ENCODE assay signal across 8 mouse cellular contexts in the genomic region with DNA sequence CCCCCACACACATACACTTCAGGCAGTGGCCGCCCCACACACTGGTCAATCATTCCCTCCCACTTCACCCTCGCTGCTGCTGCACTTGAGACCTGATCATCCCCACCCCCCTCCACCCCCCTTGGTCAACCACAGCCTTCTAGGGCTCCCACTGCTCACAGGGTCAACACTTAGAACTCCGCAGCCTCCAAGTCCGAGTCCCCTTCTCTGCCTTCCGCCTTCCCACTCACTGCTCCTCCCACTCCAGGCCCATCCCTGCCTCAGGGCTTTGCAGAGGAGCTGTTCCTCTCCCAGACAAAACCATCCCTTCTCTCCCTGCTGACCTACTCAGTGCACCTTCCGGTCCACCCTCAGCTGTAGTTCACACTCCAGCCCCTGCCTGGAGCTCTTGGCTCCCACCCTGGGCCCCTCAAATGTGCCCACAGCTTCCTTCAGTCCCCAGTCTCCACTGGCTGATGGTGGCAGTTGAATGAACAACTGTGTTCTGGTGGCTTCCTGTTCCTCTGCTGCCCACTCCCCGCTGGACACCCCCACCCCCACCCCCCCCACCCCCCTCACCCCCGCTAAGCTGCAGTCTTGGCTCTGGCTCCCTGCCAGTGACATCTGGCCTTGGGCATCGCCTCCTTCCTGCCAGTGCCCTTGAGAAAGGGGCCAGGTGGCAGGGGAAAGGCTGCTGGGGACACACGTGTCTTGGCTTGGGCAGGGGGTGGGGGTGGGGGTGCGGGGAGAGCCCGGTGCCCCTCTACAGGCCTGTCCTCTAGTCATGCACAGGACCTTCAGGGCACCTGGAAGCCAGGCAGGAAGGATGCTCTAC. TPM values are rescaled to one million over a fixed set of nuclear protein-coding genes. Genes with fewer than 3 reads are reported as not detected.
DNase-seq lines count a peak whose midpoint lies in the region; ATAC-seq and TF ChIP-seq lines count a peak whose summit lies in the region.

No protein-coding gene starts in this region.

- no peak for DNase-seq in kidney, adult 8-10 months
- peak; percentile 66 for DNase-seq in heart, adult 18-20 months
- peak; percentile 83 for DNase-seq in kidney, postnatal 0 days (ENCODE audit: low spot score)
- peak; percentile 77 for DNase-seq in testis, postnatal 10 days (ENCODE audit: low spot score)
- DNase-seq in right cerebral cortex, postnatal 10 days (ENCODE audit: low spot score in 2 of 2) = no peak

- no peaks in the 10 kb centered on the region for H3K36me3 ChIP-seq in kidney, embryonic 15.5 days
- H3K36me3 ChIP-seq in kidney, postnatal 0 days (ENCODE audit: insufficient read depth, low read length) = no peaks in the 10 kb centered on the region
- H3K36me3 ChIP-seq in macrophage (ENCODE audit: inconsistent target) = no peaks in the 10 kb centered on the region

- no peak for TF ChIP-seq POLR2A in bone marrow macrophage, adult 2 months (IDR thresholded peaks at IDR 0.05; ENCODE audit: borderline replicate concordance, low read depth, low read length)

- peak overlapping the region; percentile 60 for H3K4me2 ChIP-seq in kidney, embryonic 15.5 days
- peak overlapping the region; percentile 39 for H3K4me2 ChIP-seq in kidney, postnatal 0 days (ENCODE audit: low read length)

- peak overlapping the region; percentile 94 for H3K27ac ChIP-seq in kidney, embryonic 15.5 days
- no peak overlapping the region for H3K27ac ChIP-seq in bone marrow macrophage, adult 2 months (ENCODE audit: insufficient read depth, low read depth, low read length)
- peak overlapping the region; percentile 66 for H3K27ac ChIP-seq in kidney, postnatal 0 days
- no peak overlapping the region for H3K27ac ChIP-seq in macrophage

- WGBS in kidney, embryonic 15.5 days = 3% methylated on average over 12 of the region's 12 CpGs
- 9% methylated on average over 11 of the region's 12 CpGs for WGBS in kidney, postnatal 0 days
- WGBS in macrophage (ENCODE audit: missing documents) = 13% methylated on average over 12 of the region's 12 CpGs

- H3K79me2 ChIP-seq in macrophage (ENCODE audit: inconsistent target) = no peaks in the 10 kb centered on the region

- no peaks in the 10 kb centered on the region for H3K9me3 ChIP-seq in kidney, embryonic 15.5 days (replicated peaks)
- no peaks in the 10 kb centered on the region for H3K9me3 ChIP-seq in kidney, postnatal 0 days (replicated peaks; ENCODE audit: low read length)

- peaks cover 79% of the 10 kb centered on the region for H3K4me1 ChIP-seq in kidney, embryonic 15.5 days
- peaks cover 11% of the 10 kb centered on the region for H3K4me1 ChIP-seq in bone marrow macrophage, adult 2 months (ENCODE audit: control insufficient read depth, insufficient read depth, low read length)
- H3K4me1 ChIP-seq in kidney, postnatal 0 days (replicated peaks; ENCODE audit: insufficient read depth, low read length) = peaks cover 45% of the 10 kb centered on the region

- H3K9ac ChIP-seq in kidney, embryonic 15.5 days = 0 out of 2 replicates have a peak overlapping the region, but pooled peaks have one; percentile 31
- 0 out of 2 replicates have a peak overlapping the region, but pooled peaks have one; percentile 40 for H3K9ac ChIP-seq in kidney, postnatal 0 days (ENCODE audit: low read depth, low read length)

- no peak for TF ChIP-seq CTCF in bone marrow macrophage, adult 2 months (IDR thresholded peaks at IDR 0.05; ENCODE audit: low read depth, low read length)
- TF ChIP-seq CTCF in kidney, postnatal 0 days (IDR thresholded peaks at IDR 0.05; ENCODE audit: low read depth) = no peak

- ATAC-seq in kidney, embryonic 15.5 days (replicated peaks; ENCODE audit: low FRiP score) = peak; percentile 72
- peak; percentile 55 for ATAC-seq in kidney, postnatal 0 days (replicated peaks; ENCODE audit: low FRiP score, low read depth)

- H3K27me3 ChIP-seq in kidney, embryonic 15.5 days = peaks cover 21% of the 10 kb centered on the region; the same call in 1 of the 2 replicates
- H3K27me3 ChIP-seq in kidney, postnatal 0 days (ENCODE audit: insufficient read depth, low read length) = no peaks in the 10 kb centered on the region

- H3K4me3 ChIP-seq in kidney, embryonic 15.5 days (replicated peaks) = peak overlapping the region; percentile 28
- peak overlapping the region; percentile 55 for H3K4me3 ChIP-seq in bone marrow macrophage, adult 2 months (ENCODE audit: insufficient read depth, low read length)
- H3K4me3 ChIP-seq in kidney, postnatal 0 days (replicated peaks; ENCODE audit: low read depth, low read length) = 0 out of 2 replicates have a peak overlapping the region, but pooled peaks have one; percentile 1
- H3K4me3 ChIP-seq in macrophage (ENCODE audit: inconsistent target) = peak overlapping the region; percentile 25; the same call in 1 of the 2 replicates

RNA-seq across cellular contexts. Expression of gene Tle6, which starts 3.5 kb away (rescaled TPM):
- 15.6 and 16.8 TPM in 2 replicates for polyA plus RNA-seq in kidney, embryonic 15.5 days (2015; fragmentation: Nextera tagmentation; extraction: Ambion mirVana)
- 42.3 and 47.9 TPM in 2 replicates for polyA plus RNA-seq in bone marrow macrophage, adult 2 months (2012; ENCODE audit: insufficient read depth, insufficient read length, missing spikeins)
- total RNA-seq in heart, adult 18-20 months (2021) = 10 to 100 TPM in 1 of 2 experiments, 1 to 10 TPM in 1; 7.9 to 11.1 TPM
- 7.3 and 9.4 TPM in 2 replicates for polyA plus RNA-seq in kidney, postnatal 0 days (2015; fragmentation: Nextera tagmentation; extraction: Ambion mirVana)
- total RNA-seq in macrophage (2018; cell fraction: chromatin; rRNA removed) = 10 to 100 TPM in 23 of 26 experiments, 1 to 10 TPM in 3; 5.0 to 74.3 (median 29.9) TPM
- total RNA-seq in macrophage (2018; cell fraction: cytosol; rRNA removed) = 10 to 100 TPM in 18 of 26 experiments, 1 to 10 TPM in 8; 6.2 to 16.4 (median 11.2) TPM
- 10 to 100 TPM in 21 of 26 experiments, 1 to 10 TPM in 5; 5.3 to 51.3 (median 15.2) TPM for total RNA-seq in macrophage (2018; cell fraction: nucleus; rRNA removed)
- 9.8 to 17.4 TPM (median 16.7 TPM) in 3 replicates for polyA plus RNA-seq in macrophage (2018)

RNA-seq across cellular contexts. Expression of gene BC025920, which starts 8.7 kb away (rescaled TPM):
- 0.62 and 0.84 TPM in 2 replicates for polyA plus RNA-seq in kidney, embryonic 15.5 days (2015; fragmentation: Nextera tagmentation; extraction: Ambion mirVana)
- 0.67 and 0.78 TPM in 2 replicates for polyA plus RNA-seq in bone marrow macrophage, adult 2 months (2012; ENCODE audit: insufficient read depth, insufficient read length, missing spikeins)
- total RNA-seq in heart, adult 18-20 months (2021) = 1 to 10 TPM; 2.6 TPM
- 0.33 and 0.37 TPM in 2 replicates for polyA plus RNA-seq in kidney, postnatal 0 days (2015; fragmentation: Nextera tagmentation; extraction: Ambion mirVana)
- total RNA-seq in macrophage (2018; cell fraction: chromatin; rRNA removed) = 1 to 10 TPM in 17 of 26 experiments, under 1 TPM in 8, not detected in 1; 0.37 to 5.0 (median 1.4) TPM
- total RNA-seq in macrophage (2018; cell fraction: cytosol; rRNA removed) = under 1 TPM; 0.07 to 0.78 (median 0.29) TPM
- total RNA-seq in macrophage (2018; cell fraction: nucleus; rRNA removed) = 1 to 10 TPM in 20 of 26 experiments, under 1 TPM in 6; 0.31 to 4.6 (median 1.9) TPM
- polyA plus RNA-seq in macrophage (2018) = 0.30 to 0.55 TPM (median 0.40 TPM) in 3 replicates

RNA-seq across cellular contexts. Expression of gene Tle2, which starts 23.0 kb away (rescaled TPM):
- polyA plus RNA-seq in kidney, embryonic 15.5 days (2015; fragmentation: Nextera tagmentation; extraction: Ambion mirVana) = 39.3 and 45.6 TPM in 2 replicates
- 17.9 and 24.5 TPM in 2 replicates for polyA plus RNA-seq in bone marrow macrophage, adult 2 months (2012; ENCODE audit: insufficient read depth, insufficient read length, missing spikeins)
- total RNA-seq in heart, adult 18-20 months (2021) = 1 to 10 TPM; 4.7 to 7.1 TPM
- polyA plus RNA-seq in kidney, postnatal 0 days (2015; fragmentation: Nextera tagmentation; extraction: Ambion mirVana) = 29.2 and 30.8 TPM in 2 replicates
- total RNA-seq in macrophage (2018; cell fraction: chromatin; rRNA removed) = 10 to 100 TPM in 25 of 26 experiments, 1 to 10 TPM in 1; 8.0 to 81.0 (median 27.5) TPM
- 1 to 10 TPM in 20 of 26 experiments, under 1 TPM in 6; 0.41 to 3.4 (median 1.7) TPM for total RNA-seq in macrophage (2018; cell fraction: cytosol; rRNA removed)
- 10 to 100 TPM in 13 of 26 experiments, 1 to 10 TPM in 13; 2.7 to 40.2 (median 8.6) TPM for total RNA-seq in macrophage (2018; cell fraction: nucleus; rRNA removed)
- polyA plus RNA-seq in macrophage (2018) = 1.3 to 3.9 TPM (median 3.6 TPM) in 3 replicates

RNA-seq across cellular contexts. Expression of gene Sirt6, which starts 30.3 kb away (rescaled TPM):
- 40.0 and 42.8 TPM in 2 replicates for polyA plus RNA-seq in kidney, embryonic 15.5 days (2015; fragmentation: Nextera tagmentation; extraction: Ambion mirVana)
- polyA plus RNA-seq in bone marrow macrophage, adult 2 months (2012; ENCODE audit: insufficient read depth, insufficient read length, missing spikeins) = 10.9 and 13.2 TPM in 2 replicates
- 1 to 10 TPM; 5.6 to 6.3 TPM for total RNA-seq in heart, adult 18-20 months (2021)
- 27.0 and 27.5 TPM in 2 replicates for polyA plus RNA-seq in kidney, postnatal 0 days (2015; fragmentation: Nextera tagmentation; extraction: Ambion mirVana)
- 10 to 100 TPM; 24.7 to 95.8 (median 67.9) TPM for total RNA-seq in macrophage (2018; cell fraction: chromatin; rRNA removed)
- total RNA-seq in macrophage (2018; cell fraction: cytosol; rRNA removed) = 10 to 100 TPM in 19 of 26 experiments, 1 to 10 TPM in 7; 5.3 to 23.0 (median 14.7) TPM
- total RNA-seq in macrophage (2018; cell fraction: nucleus; rRNA removed) = 10 to 100 TPM; 15.7 to 72.4 (median 41.0) TPM
- 7.3 to 9.1 TPM (median 8.1 TPM) in 3 replicates for polyA plus RNA-seq in macrophage (2018)

RNA-seq across cellular contexts. Expression of gene Ankrd24, which starts 31.0 kb away (rescaled TPM):
- polyA plus RNA-seq in kidney, embryonic 15.5 days (2015; fragmentation: Nextera tagmentation; extraction: Ambion mirVana) = 15.2 and 17.3 TPM in 2 replicates
- 7.8 and 9.6 TPM in 2 replicates for polyA plus RNA-seq in bone marrow macrophage, adult 2 months (2012; ENCODE audit: insufficient read depth, insufficient read length, missing spikeins)
- 10 to 100 TPM in 1 of 2 experiments, 1 to 10 TPM in 1; 7.5 to 10.3 TPM for total RNA-seq in heart, adult 18-20 months (2021)
- 10.2 and 10.7 TPM in 2 replicates for polyA plus RNA-seq in kidney, postnatal 0 days (2015; fragmentation: Nextera tagmentation; extraction: Ambion mirVana)
- 100 to 1,000 TPM in 5 of 26 experiments, 10 to 100 TPM in 21; 32.6 to 180 (median 71.2) TPM for total RNA-seq in macrophage (2018; cell fraction: chromatin; rRNA removed)
- total RNA-seq in macrophage (2018; cell fraction: cytosol; rRNA removed) = 10 to 100 TPM in 3 of 26 experiments, 1 to 10 TPM in 23; 5.2 to 12.7 (median 8.3) TPM
- 10 to 100 TPM; 21.8 to 89.8 (median 39.3) TPM for total RNA-seq in macrophage (2018; cell fraction: nucleus; rRNA removed)
- 10.3 to 12.0 TPM (median 11.5 TPM) in 3 replicates for polyA plus RNA-seq in macrophage (2018)

Comparison
In these comparisons a context has a peak if more than half of its experiments do, and no peak if none do; other contexts are left out.
1. DNase-seq: peak in heart, adult 18-20 months (2 of 2), kidney, postnatal 0 days (single experiment) and testis, postnatal 10 days (single experiment); none in kidney, adult 8-10 months (0 of 2) and right cerebral cortex, postnatal 10 days (0 of 2).
2. H3K27ac ChIP-seq: peak in kidney, embryonic 15.5 days (single experiment) and kidney, postnatal 0 days (single experiment); none in bone marrow macrophage, adult 2 months (single experiment) and macrophage (single experiment).
3. H3K4me3 ChIP-seq: peak in every context shown above with its lines; median percentile 55 in bone marrow macrophage, adult 2 months; 28 in kidney, embryonic 15.5 days; 25 in macrophage; 1 in kidney, postnatal 0 days.